Mouse (Mus musculus): Measurements from ENCODE around the gene Met.

Gene Met

DNA sequence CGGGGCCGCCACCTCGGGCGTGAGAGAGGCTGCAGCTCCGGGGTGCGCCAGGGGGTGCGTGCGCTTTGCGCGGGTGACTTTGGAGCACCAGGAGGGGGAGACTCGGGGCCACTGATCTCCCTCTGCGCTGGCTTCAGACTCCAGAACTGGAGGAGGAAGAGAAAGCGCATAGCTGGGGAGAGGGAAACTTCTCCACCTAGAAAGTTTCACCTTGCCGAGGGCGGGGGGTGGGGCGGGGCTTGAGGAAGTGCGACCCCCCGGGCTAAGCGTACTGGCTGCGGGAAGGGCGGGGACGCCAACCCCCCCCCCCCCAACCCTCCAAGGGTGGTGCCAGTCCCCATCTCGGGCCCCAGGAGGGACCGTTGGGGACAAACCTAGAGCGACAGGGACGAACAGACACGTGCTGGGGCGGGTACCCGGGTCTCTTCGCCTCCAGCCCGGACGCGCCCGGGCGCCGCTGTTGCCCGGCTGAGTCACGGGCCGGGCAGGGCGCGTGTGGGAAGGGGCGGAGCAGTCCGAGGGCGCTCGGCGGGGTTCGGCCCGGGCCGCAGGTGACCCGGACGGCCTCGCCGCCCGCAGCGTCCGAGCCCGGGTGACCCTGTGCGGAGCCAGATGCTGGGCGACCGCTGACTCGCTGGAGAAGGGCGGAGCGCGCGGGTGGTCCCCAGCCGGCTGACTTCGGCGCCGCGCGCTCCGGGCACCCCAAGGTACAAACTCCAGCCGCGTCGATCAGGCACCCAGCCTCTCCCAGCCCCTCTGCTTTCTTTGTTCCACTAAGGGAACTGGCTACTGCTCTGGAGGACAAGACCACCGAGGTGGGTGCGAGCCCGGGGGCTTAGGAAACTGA is at the start of gene Met:
Met (plus strand) TSS at position 367 of the 847 bp plus-strand sequence.
- DNase-seq (ENCODE audit: low spot score): no peak

DNA sequence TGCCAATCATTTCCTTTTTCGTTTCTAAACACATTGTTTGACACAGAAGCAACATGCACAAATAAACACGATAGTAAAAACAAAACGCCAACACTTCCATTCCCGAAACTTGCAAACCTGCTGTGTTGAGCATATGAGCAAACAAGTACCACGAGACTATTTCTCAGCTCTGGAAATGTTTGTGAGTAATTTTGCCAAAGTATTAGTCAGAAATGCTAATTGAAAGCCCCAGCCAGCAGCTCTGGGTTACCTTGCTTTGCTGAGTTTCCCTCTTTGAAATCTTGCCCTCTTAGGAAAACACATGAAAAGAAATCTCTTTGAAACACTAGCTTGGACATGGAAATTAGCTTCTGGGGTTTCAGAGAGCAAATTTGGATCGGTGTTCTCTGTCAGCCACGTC is 45.4 kb upstream of the Met start:
- DNase-seq (ENCODE audit: low spot score): no peak

DNA sequence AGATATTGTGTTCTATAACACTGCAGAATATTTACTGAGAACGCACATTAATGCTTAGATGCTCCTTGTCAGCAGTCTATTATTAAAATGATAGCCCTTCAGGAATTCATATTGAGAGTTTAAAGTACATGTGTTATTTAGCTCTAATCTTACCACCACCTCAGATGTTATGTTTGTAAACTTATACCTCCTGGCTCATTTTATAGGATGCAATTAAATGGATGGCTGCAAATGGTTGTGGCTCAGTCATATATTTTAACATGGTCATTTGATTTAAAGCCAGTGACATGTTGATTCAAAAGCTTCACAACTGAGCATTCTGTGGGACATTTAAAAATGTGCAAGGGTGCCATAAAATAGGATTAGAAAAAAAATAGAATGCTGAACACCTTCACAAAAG is 41.2 kb upstream of the Met start:
- no peak for DNase-seq (ENCODE audit: low spot score)

DNA sequence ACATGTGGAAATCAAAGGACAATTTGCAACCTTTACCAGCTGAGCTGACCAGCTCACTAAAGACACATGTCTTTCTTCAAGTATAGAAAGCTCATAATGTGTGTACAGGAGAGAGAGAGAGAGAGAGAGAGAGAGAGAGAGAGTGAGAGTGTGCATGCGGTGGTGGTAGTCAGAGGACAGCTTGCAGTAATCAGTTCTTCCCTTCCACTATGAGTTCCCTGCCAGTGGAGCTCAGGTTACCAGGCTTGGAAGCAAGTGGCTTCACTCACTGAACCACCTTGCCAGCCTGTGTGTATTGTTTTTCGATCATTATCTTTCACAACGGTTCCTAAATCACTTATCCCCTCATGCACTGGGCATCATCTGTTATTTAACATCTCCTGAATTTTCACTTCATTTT is 34.6 kb upstream of the Met start:
- no peak for DNase-seq (ENCODE audit: low spot score)

DNA sequence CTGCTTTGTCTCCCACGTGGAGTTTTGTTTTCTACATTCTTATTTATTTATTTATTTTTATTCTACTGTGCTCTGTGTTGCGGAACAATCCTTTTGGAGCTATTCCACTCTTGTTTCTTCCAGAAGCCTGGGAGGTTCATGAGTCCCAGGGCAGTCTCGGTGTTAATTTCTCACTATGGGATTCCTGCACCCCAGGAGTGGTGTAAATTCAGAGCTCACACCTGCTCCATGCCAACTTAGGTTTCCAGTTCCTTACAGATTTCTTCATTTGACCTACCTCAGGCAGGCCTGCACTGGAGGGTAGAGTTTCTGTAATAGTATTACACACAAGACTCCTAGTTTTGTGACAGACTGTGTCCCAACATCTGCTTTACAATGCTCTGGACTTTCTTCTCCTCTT is 34.0 kb upstream of the Met start:
- DNase-seq (ENCODE audit: low spot score): no peak

DNA sequence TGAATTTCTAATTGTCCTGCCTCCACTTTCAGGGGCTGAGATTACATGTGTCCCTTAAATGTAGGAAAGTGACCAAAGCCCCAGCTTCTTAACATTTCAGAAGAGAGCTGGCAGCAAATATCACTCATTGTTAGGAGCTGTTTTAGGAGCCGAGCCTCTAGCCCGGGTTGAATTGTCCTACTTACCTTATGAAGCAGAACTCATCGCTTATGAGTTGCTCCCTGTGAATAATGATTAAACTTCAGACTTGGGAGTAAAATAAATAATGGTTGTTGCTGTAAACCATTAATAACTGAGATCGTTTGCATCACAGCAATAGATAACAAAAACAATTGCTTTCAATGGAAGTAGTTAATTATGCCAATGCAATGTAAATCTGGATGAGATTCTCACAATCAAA is 20.3 kb upstream of the Met start:
- no peak for DNase-seq (ENCODE audit: low spot score)

DNA sequence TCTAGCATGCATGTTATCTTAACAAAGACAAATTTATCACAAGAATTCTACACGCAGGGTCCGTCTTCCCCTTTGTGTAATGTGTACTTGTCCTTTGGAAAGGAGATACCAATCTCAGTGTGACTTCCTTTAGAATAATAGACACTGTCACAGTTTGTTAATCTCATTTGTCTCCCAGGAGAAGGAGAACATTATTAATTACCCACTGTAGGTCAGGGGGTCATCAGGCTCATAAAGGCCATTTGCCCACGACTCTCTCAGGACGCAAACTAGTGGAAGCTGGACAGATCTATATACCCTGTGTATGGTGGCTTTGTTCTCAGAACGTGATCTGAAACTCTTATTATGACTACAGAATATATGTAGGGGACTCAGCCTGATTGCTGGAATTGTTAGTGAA is 12.3 kb upstream of the Met start:
- DNase-seq (ENCODE audit: low spot score): no peak

DNA sequence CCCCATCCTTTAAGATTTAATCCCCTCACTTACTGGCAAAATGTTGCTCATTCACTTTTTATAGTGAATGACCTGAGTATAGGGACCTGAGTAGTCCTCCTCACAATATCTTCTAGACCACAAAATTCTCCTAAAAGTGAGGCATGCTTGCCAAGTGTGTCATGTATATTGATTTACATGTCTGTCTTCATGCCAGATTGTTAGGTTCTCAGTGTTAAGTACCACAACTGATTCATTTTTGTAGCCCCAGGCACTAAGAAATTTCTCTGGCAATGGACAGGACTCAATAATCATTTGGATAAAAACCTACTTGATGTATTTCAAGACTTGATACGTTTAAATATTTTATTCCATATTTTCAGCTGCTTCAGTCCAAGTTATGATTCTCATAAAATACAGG is 8.5 kb upstream of the Met start:
- DNase-seq (ENCODE audit: low spot score): no peak

DNA sequence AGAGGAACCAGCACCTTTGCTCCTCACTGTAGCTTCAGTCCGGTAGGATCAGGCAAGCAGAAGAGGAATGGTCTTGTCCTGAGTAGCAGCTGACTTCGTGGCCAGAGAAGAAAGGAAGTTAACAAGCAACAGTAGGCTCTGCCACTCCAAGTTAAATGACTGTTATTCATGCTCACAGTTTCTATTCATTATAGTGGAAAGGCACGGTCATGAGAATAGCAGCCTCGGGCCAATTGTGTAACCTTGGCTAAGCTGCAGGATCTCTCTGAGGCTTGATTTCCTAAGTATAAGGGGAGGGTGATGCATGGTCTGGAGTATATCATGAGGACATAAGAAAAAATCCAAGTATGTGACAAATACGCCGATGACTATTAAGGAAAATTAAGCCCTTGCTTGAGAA is 4.0 kb upstream of the Met start:
- DNase-seq (ENCODE audit: low spot score): no peak

DNA sequence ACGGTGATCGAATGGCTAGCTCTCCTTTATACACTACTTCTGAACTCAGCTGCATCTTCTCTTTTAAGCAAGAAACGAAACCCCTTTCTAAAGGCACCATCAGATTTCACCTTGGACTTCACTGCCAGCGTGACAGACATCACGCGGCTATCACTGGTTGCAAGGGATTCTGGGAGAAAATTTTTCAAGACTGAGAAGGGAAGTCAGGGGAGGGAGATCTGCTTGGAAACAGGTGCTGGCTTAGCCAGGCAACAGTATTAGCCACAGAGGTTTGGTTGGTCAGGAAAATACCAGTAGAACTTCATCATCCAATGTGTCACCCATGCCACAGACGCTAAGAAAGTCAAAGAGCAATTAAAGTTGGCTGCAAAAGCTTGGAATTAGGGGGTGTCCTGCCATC is 2.2 kb upstream of the Met start:
- DNase-seq (ENCODE audit: low spot score): no peak

DNA sequence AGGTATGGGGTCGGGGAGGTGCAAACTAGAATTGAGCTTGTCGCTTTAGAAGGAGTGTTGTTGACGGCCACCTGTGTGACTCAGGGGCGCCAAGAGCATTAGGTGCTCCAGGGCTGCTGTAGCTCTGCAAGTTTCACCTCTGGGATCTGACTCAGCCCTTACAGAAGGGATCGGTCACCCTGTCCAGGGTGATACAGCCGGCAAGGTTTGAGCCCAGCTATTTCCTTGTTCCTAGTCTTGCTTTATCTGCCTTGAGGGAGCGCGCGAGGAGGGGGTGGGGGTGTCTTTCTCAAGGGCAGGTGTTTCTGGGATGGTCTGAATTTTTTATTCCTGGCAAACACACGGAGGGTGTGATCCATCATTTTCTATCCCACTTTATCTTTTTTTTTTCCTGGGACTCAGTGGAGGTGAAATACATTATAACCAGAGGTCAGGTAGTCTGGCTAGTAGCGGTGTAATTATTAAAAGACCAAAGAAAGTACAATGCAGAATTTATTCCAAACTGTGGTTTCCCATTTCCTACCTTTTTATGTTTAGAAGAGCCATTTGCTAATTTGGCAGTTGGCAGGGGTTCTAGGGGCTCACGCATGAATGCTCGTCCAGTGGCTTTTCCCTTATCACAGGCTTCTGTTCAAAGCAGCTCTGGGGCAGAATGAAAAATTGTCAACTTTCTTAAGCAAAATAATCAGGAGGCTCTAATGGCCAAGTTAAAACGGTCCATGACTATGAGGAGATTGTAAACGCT is 853 bp downstream of the Met start:
- no peak for DNase-seq (ENCODE audit: low spot score)

DNA sequence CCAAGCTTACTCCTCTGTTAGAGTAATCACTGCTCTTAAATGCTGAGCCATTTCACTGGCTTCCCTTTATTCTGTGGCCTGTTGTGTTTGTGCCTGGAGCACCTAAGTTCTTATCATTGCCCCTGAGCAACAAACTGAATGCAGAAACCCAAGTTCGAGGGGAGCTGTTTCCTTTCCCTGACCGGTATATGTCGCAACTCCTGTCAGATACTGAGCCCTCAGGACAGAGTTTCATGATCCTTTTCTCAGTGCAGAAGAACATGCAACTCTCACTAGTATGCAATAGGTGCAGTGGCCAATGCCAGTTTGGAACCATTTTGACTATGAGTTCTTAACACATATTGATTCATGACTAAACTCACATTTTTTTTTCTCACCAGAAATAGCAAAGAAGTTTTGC is 2.9 kb downstream of the Met start:
- DNase-seq (ENCODE audit: low spot score): no peak

DNA sequence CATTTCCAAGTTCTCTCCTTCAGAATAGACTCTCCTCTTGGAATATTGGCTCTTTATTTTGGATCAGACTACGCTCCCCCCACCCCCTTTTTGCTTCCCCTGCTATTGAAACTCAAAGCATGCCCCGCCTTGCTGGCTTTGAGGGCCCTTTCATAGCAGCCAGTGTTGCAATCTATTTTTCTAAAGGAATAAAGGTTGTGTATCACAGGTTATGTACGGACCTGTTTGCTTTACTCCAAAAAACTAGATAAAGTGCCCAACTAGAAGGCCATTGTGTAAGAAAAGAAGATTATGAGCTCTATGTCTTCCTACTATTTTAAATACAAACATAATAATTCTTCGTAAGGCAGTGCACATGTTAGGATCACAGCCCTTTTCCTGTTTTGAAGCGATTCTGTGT is 5.4 kb downstream of the Met start:
- DNase-seq (ENCODE audit: low spot score): no peak

DNA sequence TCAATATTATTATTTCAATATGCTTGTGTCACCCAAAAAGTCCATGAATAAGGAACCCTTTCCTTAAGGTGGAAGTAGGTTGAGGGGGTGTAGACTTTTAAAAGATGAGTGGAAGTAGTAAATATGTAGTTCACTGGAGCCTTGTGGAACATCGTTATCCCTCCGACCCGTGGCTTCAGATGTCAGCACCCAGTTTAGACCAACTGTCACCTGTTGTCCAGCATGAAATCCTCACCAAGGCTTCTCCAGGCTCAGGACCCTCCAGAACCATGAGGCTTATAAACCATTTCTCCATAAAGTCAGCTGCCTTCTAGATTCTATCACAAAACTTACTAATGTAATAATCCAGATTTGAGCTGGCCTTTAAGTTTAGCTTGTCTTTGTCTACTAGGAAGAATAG is 9.5 kb downstream of the Met start:
- DNase-seq (ENCODE audit: low spot score): no peak

DNA sequence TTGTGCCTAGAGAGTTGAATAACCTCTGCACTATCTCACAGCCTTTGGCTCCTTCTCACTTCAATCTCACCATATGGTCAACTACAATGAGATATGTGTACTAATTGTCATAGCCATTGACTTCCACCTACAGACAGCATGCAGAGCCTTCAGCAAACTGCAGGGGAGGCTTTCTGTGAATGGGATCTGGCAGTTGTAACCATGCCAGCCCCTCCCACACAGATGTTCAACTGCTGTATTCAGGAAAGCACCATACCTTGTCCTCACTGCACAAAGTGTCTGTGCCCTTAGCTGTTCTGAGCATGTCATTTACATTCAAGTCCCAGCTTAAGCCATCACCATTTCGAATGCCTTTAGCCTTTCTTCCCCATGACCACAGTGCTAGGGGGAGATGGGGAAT is 14.2 kb downstream of the Met start:
- DNase-seq (ENCODE audit: low spot score): no peak

DNA sequence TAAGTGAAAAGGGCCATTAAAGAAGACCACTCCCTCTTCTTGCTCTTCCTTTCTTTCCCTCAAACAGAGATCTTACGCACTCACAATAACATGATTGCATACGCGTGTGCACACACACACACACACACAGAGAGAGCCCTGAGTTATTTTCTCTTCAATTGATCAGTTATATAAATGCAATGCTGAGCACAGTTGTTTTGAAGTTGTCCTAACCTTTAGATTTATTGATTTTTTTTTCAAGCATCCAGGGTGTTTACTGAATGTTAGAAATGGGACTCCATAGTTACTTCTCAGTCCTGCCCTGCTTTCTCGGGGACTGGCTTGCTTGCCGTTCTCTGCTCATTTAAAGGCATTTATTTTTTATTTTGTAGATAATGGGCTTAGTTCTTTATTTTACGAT is 14.7 kb downstream of the Met start:
- DNase-seq (ENCODE audit: low spot score): no peak

DNA sequence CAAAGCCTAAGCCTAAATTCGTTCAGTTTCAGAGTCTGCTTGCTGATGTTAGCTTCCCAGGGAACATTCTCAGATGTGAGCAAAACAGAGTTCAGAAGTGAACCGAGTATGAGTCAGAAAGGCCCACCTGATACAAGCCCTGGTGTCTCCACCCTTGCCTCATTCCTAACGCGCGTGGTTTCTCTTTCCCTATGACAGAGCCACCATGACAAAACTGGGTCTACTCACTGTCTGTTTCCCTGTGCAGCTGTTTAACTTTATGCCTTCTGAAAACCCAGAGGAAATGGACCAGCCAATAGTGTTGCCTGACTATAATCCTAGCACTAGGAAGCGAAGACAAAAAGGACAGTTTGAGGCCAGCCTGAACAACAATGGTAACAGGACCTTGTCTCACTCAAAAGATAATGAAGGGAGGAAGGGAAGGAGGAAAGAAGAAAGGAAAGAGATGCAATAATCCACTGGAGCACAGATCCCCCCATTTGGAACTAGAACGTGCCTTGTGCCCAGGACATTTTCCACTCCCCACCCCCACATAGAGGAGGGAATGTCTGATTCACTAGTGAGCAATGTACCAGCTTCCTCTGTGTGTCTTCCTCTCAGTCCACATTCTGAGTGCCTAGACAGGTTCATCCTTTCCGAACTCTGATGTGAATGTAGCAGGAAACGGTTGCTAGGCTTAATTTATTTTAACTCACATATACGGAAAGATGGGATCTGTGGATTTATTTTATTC is 15.4 kb downstream of the Met start:
- no peak for DNase-seq (ENCODE audit: low spot score)

DNA sequence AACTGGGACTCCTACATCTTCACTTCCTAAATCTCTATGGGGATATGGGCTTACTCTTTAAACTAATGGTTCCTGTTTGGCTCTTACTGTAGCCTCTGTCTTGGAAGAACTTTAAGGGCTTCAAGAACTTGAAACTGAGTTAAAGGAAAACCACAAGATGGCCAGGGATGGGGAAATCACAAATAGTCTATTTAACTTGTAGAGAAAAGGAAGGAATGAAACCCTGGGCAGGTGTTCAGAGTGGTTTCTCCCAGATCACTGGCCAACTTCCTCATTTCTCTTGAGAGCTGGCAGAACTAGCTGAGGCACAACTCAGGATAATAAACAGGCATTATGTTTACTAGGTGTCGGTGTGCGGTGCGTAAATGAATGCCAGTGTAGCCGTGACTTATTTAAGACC is 17.5 kb downstream of the Met start:
- no peak for DNase-seq (ENCODE audit: low spot score)

DNA sequence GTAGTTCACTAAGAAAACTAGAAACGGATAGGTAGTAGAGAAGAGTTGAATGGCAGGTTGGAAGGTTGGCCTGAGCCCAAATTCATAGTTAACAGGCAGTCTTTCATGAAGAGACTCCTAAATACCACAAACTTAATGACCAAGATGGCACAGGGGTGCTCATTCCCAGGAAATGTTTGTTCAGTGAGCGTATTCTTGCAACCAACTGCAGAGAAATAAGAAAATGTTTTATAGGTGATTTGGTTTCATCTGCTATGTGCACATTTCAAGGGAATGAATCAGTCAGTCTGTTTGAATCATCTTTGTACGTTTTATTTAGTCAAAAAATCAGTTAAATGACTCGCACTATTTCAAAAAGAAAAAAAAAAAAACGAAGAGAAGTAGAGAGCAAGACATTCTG is 21.6 kb downstream of the Met start:
- DNase-seq (ENCODE audit: low spot score): no peak

DNA sequence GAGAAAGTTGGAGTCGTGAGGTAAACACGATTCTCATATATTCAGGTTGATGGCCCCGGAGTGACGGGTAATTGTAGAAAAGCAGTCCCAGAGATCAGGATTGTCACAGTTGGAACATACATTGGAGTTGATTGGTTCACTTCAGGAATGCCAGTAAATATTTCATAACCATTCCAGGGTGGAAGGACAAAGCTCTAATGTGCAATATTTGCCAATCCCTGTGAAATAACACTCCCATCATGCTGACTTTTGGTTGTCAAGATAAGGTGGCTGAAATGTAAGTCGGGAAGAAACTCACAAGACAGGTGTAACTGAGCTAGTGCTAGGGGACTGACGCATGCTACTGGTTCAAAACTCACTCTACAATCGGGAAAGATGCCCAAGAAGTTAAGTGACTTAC is 22.2 kb downstream of the Met start:
- no peak for DNase-seq (ENCODE audit: low spot score)

DNA sequence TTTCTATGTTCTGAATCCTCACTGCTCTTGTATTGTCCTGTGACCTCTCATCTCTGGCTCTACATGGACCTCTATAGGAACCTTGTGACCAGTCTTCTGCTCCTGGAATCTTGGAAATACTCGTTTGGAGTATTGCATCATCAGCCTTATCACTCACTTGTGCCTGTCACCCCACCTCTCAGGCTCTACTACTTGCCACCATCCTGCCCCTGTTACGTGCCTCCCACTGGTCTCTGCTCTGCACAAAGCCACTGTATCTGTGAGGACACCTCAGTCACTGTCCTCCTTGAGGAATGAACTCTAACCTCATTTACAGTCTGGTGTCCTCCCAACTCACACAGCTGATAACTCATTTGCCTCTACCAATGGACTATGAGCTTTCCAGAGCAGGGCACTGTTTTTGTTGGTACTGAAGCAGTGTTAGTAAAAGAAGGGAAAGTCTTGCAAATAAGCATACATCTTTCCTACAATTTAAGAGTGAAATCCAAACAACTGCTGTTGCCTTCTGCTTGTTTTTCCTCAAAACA is 24.8 kb downstream of the Met start:
- DNase-seq (ENCODE audit: low spot score): no peak

DNA sequence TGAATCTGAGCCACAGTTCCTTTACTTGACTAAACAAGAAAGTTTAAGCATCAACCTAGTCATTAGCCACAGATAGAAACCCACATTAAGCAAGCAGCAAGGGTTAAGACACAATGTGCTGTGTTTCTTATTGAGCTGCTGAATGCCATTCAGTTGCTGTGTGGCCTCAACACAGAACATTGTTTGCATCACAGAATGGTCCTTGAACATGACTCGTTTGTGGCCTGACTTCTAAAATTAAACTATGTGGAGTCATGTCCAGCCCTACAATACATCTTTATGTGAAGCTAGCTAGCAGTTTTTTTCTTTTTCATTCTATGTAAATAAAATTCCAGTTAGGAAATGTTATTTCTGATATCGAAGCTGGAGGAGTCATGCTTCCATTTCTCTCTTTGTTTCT is 27.2 kb downstream of the Met start:
- no peak for DNase-seq (ENCODE audit: low spot score)

DNA sequence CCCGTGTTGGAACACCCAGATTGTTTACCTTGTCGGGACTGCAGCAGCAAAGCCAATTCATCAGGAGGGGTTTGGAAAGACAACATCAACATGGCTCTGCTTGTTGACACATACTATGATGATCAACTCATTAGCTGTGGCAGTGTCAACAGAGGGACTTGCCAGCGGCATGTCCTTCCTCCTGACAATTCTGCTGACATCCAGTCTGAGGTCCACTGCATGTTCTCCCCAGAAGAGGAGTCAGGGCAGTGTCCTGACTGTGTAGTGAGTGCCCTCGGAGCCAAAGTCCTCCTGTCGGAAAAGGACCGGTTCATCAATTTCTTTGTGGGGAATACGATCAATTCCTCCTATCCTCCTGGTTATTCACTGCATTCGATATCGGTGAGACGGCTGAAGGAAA is 27.9 kb downstream of the Met start:
- no peak for DNase-seq (ENCODE audit: low spot score)
